Mouse (Mus musculus) myocyte (in vitro differentiated cells): ENCODE data around the gene Cyp27b1.

Experiments
- MAX ChIP-seq: IDR thresholded peaks from one replicate; pipeline ENCODE4 v1.6.1; 2011; ENCODE audit warnings: low read depth, mild to moderate bottlenecking, control low read depth
- MYOG ChIP-seq, 3 experiments: IDR thresholded peaks; one replicate each; pipeline ENCODE4 v1.6.1; 2011; ENCODE audit warnings: control low read depth in 2 of 3, low read depth in 2 of 3, mild to moderate bottlenecking in 2 of 3; ENCODE audit not compliant: insufficient read length in 2 of 3, control insufficient read depth in 1 of 3, insufficient read depth in 1 of 3
- POLR2A ChIP-seq: IDR thresholded peaks from one replicate; pipeline ENCODE4 v1.6.1; 2011; ENCODE audit warnings: low read depth, mild to moderate bottlenecking, control low read depth, moderate library complexity; ENCODE audit not compliant: insufficient read length
- USF1 ChIP-seq: IDR thresholded peaks from one replicate; pipeline ENCODE4 v1.6.1; 2011; ENCODE audit warnings: low read depth, mild to moderate bottlenecking, control low read depth, moderate library complexity

GRCm38 (mm10) chr10:127075080-127075479 is 27.0 kb downstream of the Cyp27b1 start, which contains the start of gene Agap2:
- TF ChIP-seq MAX (no peak), POLR2A (no peak), MYOG (IDR thresholded peaks at IDR 0.05; ENCODE audit: control insufficient read depth in 1 of 3, insufficient read depth in 1 of 3, insufficient read length in 2 of 3, low read depth in 2 of 3) (no peak), USF1 (no peak)
